ENCODE assay signal across 33 mouse cellular contexts in the genomic region with DNA sequence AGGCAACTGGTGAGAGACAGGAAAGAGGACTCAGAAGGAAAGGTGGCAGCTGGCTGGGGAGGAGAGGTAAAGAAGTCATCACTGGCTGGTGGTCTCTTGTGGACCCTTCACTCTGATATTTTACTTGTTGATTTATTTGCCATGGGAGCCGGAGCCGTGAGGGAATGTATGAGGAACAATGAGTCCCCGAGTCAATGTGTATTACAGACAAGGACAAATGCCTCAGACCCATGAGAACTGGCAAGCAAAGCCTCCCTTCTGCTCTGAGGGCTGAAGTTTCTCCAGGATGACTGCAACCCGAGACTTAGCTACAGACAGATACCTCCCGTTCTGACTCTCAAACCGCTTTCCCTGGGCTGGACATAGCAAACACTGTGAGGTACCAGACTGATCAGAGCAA. TPM values are rescaled to one million over a fixed set of nuclear protein-coding genes. Genes with fewer than 3 reads are reported as not detected.
"Had no signal": no experiment of that assay in that cellular context is flagged by ENCODE, and none has a peak within 500 bp of the region (broad histone marks: within the 10 kb centered on the region; RNA-seq: fewer than 3 reads in every experiment).

No protein-coding gene starts in this region.

- DNase-seq: heart, postnatal 10 days; heart, postnatal 14 days; heart, postnatal 36 days; heart, postnatal 4 days; kidney, adult 11 months; kidney, adult 18-20 months; kidney, adult 2 months; kidney, adult 8-10 months; kidney, adult 9 months; kidney, postnatal 10 days; kidney, postnatal 14 days; kidney, postnatal 25 days; kidney, postnatal 36 days; kidney, postnatal 4 days; layer of hippocampus, adult 9-11 months; layer of hippocampus, postnatal 36 days had no signal

- H3K4me1 ChIP-seq: heart, embryonic 12.5 days; heart, embryonic 13.5 days; heart, embryonic 15.5 days; hindbrain, embryonic 10.5 days; intestine, embryonic 15.5 days; kidney, embryonic 15.5 days had no signal

- H3K4me3 ChIP-seq: heart, embryonic 12.5 days; heart, embryonic 13.5 days; heart, embryonic 15.5 days; hindbrain, embryonic 10.5 days; hindbrain, embryonic 12.5 days; hindbrain, embryonic 13.5 days; hindbrain, embryonic 15.5 days; intestine, embryonic 15.5 days; kidney, embryonic 15.5 days; layer of hippocampus, adult 2 months; left cerebral cortex, adult 2 months had no signal

- H3K27me3 ChIP-seq: heart, embryonic 13.5 days; heart, embryonic 15.5 days; hindbrain, embryonic 13.5 days; hindbrain, embryonic 15.5 days; intestine, embryonic 15.5 days; kidney, embryonic 15.5 days had no signal

- H3K36me3 ChIP-seq: heart, embryonic 12.5 days; heart, embryonic 13.5 days; heart, embryonic 15.5 days; hindbrain, embryonic 10.5 days; hindbrain, embryonic 12.5 days; hindbrain, embryonic 13.5 days; hindbrain, embryonic 15.5 days; intestine, embryonic 15.5 days; kidney, embryonic 15.5 days had no signal

- H3K27ac ChIP-seq: heart, embryonic 13.5 days; heart, embryonic 15.5 days; hindbrain, embryonic 10.5 days; hindbrain, embryonic 12.5 days; hindbrain, embryonic 13.5 days; hindbrain, embryonic 14.5 days; hindbrain, embryonic 15.5 days; hindbrain, postnatal 0 days; intestine, embryonic 15.5 days; kidney, embryonic 15.5 days; kidney, postnatal 0 days; layer of hippocampus, adult 2 months; left cerebral cortex, adult 2 months had no signal

RNA-seq across cellular contexts. Expression of gene Mmd2, which starts 7.7 kb away (rescaled TPM):
- total RNA-seq: hematopoietic stem cell, adult 5-6 weeks had no signal
- polyA plus RNA-seq: heart, postnatal 0 days; inflammation-experienced regulatory T-cells, adult 6 months had no signal
